Mouse (Mus musculus): ENCODE results near the gene Hoxa6. TPM values are rescaled to one million over a fixed set of nuclear protein-coding genes. Genes with fewer than 3 reads are reported as not detected.

Hoxa6 gene
- total and polyA plus RNA-seq, 3 experiments = not detected

GRCm38 (mm10) chr6:52201269-52201668, 7.3 kb downstream of the Hoxa6 start:
- H3K4me1 ChIP-seq (ENCODE audit: control insufficient read depth in 1 of 2, insufficient read depth in 2 of 2, low read length in 2 of 2) = no peaks in the 10 kb centered on the region
- H3K79me2 ChIP-seq (ENCODE audit: control insufficient read depth, insufficient read depth, low read length, poor library complexity) = no peaks in the 10 kb centered on the region; the same call in 1 of the 2 replicates
- no peaks in the 10 kb centered on the region for H3K9me3 ChIP-seq (replicated peaks; ENCODE audit: insufficient read depth, low read length)
- no peaks in the 10 kb centered on the region for H3K27me3 ChIP-seq (ENCODE audit: control insufficient read depth in 1 of 2, insufficient read depth in 2 of 2, low read length in 2 of 2)
- no peak for DNase-seq (ENCODE audit: low read depth, low spot score)
- H3K9ac ChIP-seq (ENCODE audit: control insufficient read depth, low read depth, low read length, poor library complexity, severe bottlenecking) = no peak overlapping the region
- TF ChIP-seq POLR2AphosphoS5 (IDR thresholded peaks at IDR 0.05; ENCODE audit: borderline replicate concordance, low read depth, low read length) = no peak
- no peak for TF ChIP-seq MYB (IDR thresholded peaks at IDR 0.05; ENCODE audit: low read depth, low read length)
- no peak for TF ChIP-seq GABPA (IDR thresholded peaks at IDR 0.05; ENCODE audit: low read depth, low read length)
- TF ChIP-seq BHLHE40 (IDR thresholded peaks at IDR 0.05; ENCODE audit: borderline replicate concordance, low read depth, low read length) = no peak
- TF ChIP-seq JUND (IDR thresholded peaks at IDR 0.05; ENCODE audit: low read depth, low read length) = no peak
- no peak for TF ChIP-seq CHD1 (IDR thresholded peaks at IDR 0.05; ENCODE audit: low read depth, low read length)
- no peak for TF ChIP-seq MYC (IDR thresholded peaks at IDR 0.05; ENCODE audit: low read depth, low read length)
- TF ChIP-seq MXI1 (IDR thresholded peaks at IDR 0.05; ENCODE audit: low read depth, low read length) = no peak
- TF ChIP-seq MAFK (IDR thresholded peaks at IDR 0.05; ENCODE audit: borderline replicate concordance, low read depth, low read length) = no peak
- TF ChIP-seq ZC3H11A (IDR thresholded peaks at IDR 0.05; ENCODE audit: low read depth, low read length) = no peak
- no peak for TF ChIP-seq RCOR1 (IDR thresholded peaks at IDR 0.05; ENCODE audit: low read depth, low read length)
- no peak for TF ChIP-seq E2F4 (IDR thresholded peaks at IDR 0.05; ENCODE audit: borderline replicate concordance, low read depth, low read length)
- H3K4me3 ChIP-seq (ENCODE audit: control insufficient read depth in 1 of 2, insufficient read depth in 1 of 2, low read depth in 2 of 2, low read length in 2 of 2) = no peak overlapping the region
- H3K27ac ChIP-seq (ENCODE audit: control insufficient read depth, low read depth, low read length) = no peak overlapping the region
- no peaks in the 10 kb centered on the region for H3K36me3 ChIP-seq (ENCODE audit: control insufficient read depth in 1 of 2, insufficient read depth in 2 of 2, low read length in 2 of 2)

- H3K79me2 ChIP-seq (ENCODE audit: control insufficient read depth, insufficient read depth, low read length, poor library complexity) = no peaks in the 10 kb centered on the region; the same call in 1 of the 2 replicates
- H3K9ac ChIP-seq (ENCODE audit: control insufficient read depth, low read depth, low read length, poor library complexity, severe bottlenecking) = no peak overlapping the region
- H3K27me3 ChIP-seq (ENCODE audit: control insufficient read depth in 1 of 2, insufficient read depth in 2 of 2, low read length in 2 of 2) = no peaks in the 10 kb centered on the region
- no peak overlapping the region for H3K4me3 ChIP-seq (ENCODE audit: control insufficient read depth in 1 of 2, insufficient read depth in 1 of 2, low read depth in 2 of 2, low read length in 2 of 2)
- no peak overlapping the region for H3K27ac ChIP-seq (ENCODE audit: control insufficient read depth, low read depth, low read length)
- no peaks in the 10 kb centered on the region for H3K36me3 ChIP-seq (ENCODE audit: control insufficient read depth in 1 of 2, insufficient read depth in 2 of 2, low read length in 2 of 2)
- TF ChIP-seq MYC (IDR thresholded peaks at IDR 0.05; ENCODE audit: low read depth, low read length) = no peak
- DNase-seq (ENCODE audit: low read depth, low spot score) = no peak
- no peaks in the 10 kb centered on the region for H3K4me1 ChIP-seq (ENCODE audit: control insufficient read depth in 1 of 2, insufficient read depth in 2 of 2, low read length in 2 of 2)
- H3K9me3 ChIP-seq (replicated peaks; ENCODE audit: insufficient read depth, low read length) = no peaks in the 10 kb centered on the region
Measured at GRCm38 (mm10) chr6:52200751-52201250, 7.7 kb downstream of the Hoxa6 start.

- Histone ChIP-seq H3K36me3 (ENCODE audit: control insufficient read depth in 1 of 2, insufficient read depth in 2 of 2, low read length in 2 of 2) (no peaks in the 10 kb centered on the region), H3K27me3 (ENCODE audit: control insufficient read depth in 1 of 2, insufficient read depth in 2 of 2, low read length in 2 of 2) (no peaks in the 10 kb centered on the region), H3K4me3 (ENCODE audit: control insufficient read depth in 1 of 2, insufficient read depth in 1 of 2, low read depth in 2 of 2, low read length in 2 of 2) (no peak overlapping the region), H3K79me2 (ENCODE audit: control insufficient read depth, insufficient read depth, low read length, poor library complexity) (no peaks in the 10 kb centered on the region; the same call in 1 of the 2 replicates), H3K9ac (ENCODE audit: control insufficient read depth, low read depth, low read length, poor library complexity, severe bottlenecking) (no peak overlapping the region), H3K9me3 (replicated peaks; ENCODE audit: insufficient read depth, low read length) (no peaks in the 10 kb centered on the region), H3K4me1 (ENCODE audit: control insufficient read depth in 1 of 2, insufficient read depth in 2 of 2, low read length in 2 of 2) (no peaks in the 10 kb centered on the region), H3K27ac (ENCODE audit: control insufficient read depth, low read depth, low read length) (no peak overlapping the region)
- TF ChIP-seq MAFK (IDR thresholded peaks at IDR 0.05; ENCODE audit: borderline replicate concordance, low read depth, low read length) (no peak), USF1 (IDR thresholded peaks at IDR 0.05; ENCODE audit: low read depth, low read length) (no peak), RCOR1 (IDR thresholded peaks at IDR 0.05; ENCODE audit: low read depth, low read length) (no peak), ELF1 (IDR thresholded peaks at IDR 0.05; ENCODE audit: low read depth, low read length) (no peak), UBTF (IDR thresholded peaks at IDR 0.05; ENCODE audit: borderline replicate concordance, insufficient read depth, low read depth, low read length) (no peak), CHD2 (IDR thresholded peaks at IDR 0.05; ENCODE audit: low read length) (no peak), RAD21 (IDR thresholded peaks at IDR 0.05; ENCODE audit: low read depth, low read length) (no peak), MYC (IDR thresholded peaks at IDR 0.05; ENCODE audit: low read depth, low read length) (no peak), CTCF (IDR thresholded peaks at IDR 0.05 in 2 of 3, conservative IDR thresholded peaks at IDR 0.05 in 1 of 3; ENCODE audit: control insufficient read depth in 1 of 3, insufficient read depth in 1 of 3, low read depth in 2 of 3, low read length in 3 of 3, poor library complexity in 1 of 3, severe bottlenecking in 1 of 3) (no peak), KAT2A (conservative IDR thresholded peaks at IDR 0.05; ENCODE audit: low read depth, low read length) (no peak), MAZ (IDR thresholded peaks at IDR 0.05; ENCODE audit: low read depth, low read length) (no peak), POLR2AphosphoS5 (IDR thresholded peaks at IDR 0.05; ENCODE audit: borderline replicate concordance, low read depth, low read length) (no peak), E2F4 (IDR thresholded peaks at IDR 0.05; ENCODE audit: borderline replicate concordance, low read depth, low read length) (no peak), POLR2A (IDR thresholded peaks at IDR 0.05; ENCODE audit: control insufficient read depth in 1 of 2, insufficient read depth in 1 of 2, low read depth in 1 of 2, low read length in 2 of 2, poor library complexity in 1 of 2) (no peak), JUND (IDR thresholded peaks at IDR 0.05; ENCODE audit: low read depth, low read length) (no peak), CHD1 (IDR thresholded peaks at IDR 0.05; ENCODE audit: low read depth, low read length) (no peak), TAL1 (IDR thresholded peaks at IDR 0.05; ENCODE audit: low read length) (no peak), SMC3 (IDR thresholded peaks at IDR 0.05; ENCODE audit: low read depth, low read length) (no peak), MYB (IDR thresholded peaks at IDR 0.05; ENCODE audit: low read depth, low read length) (no peak), ZC3H11A (IDR thresholded peaks at IDR 0.05; ENCODE audit: low read depth, low read length) (no peak)
- DNase-seq (ENCODE audit: low read depth, low spot score) = no peak
Measured at GRCm38 (mm10) chr6:52200073-52200750, 8.3 kb downstream of the Hoxa6 start.

Measured in MEL (cell line).